ENCODE assay signal across 9 mouse cellular contexts in genomic region chr5:119691075-119691474, GRCm38 (mm10). TPM values are rescaled to one million over a fixed set of nuclear protein-coding genes. Genes with fewer than 3 reads are reported as not detected.
DNase-seq lines count a peak whose midpoint lies in the region; ATAC-seq lines count a peak whose summit lies in the region.
"Had no signal": no experiment of that assay in that cellular context is flagged by ENCODE, and none has a peak within 500 bp of the region (broad histone marks: within the 10 kb centered on the region; RNA-seq: fewer than 3 reads in every experiment).

No protein-coding gene starts in this region.

- ATAC-seq in CD4-positive, CD25-positive, alpha-beta regulatory T cell, adult 4 months = no peak

- peak; percentile 60 for DNase-seq in CD4-positive, CD25-positive, alpha-beta regulatory T cell, adult 2 months (ENCODE audit: low read depth, low spot score)
- DNase-seq in ES-CJ7 (ENCODE audit: low read depth, low spot score) = peak; percentile 87
- peak; percentile 23 for DNase-seq in cerebellum, adult 9-11 months
- DNase-seq in gastrocnemius, postnatal 10 days = peak; percentile 81
- peak; percentile 85 to 86 for DNase-seq in kidney, postnatal 4 days
- DNase-seq in lung, adult 18-20 months = peak; percentile 55 to 68
- peak; percentile 36 to 52 for DNase-seq in right cerebral cortex, postnatal 36 days (ENCODE audit: low spot score in 2 of 2)
- DNase-seq: liver, embryonic 13.5 days had no signal

RNA-seq across cellular contexts. Expression of gene Tbx3, which starts 20.6 kb away (rescaled TPM):
- under 1 TPM in 1 of 2 experiments, not detected in 1; 0.28 TPM for polyA plus RNA-seq in CD4-positive, CD25-positive, alpha-beta regulatory T cell, adult 4 months (2017; shearing (Covaris generic))
- 1 to 10 TPM; 7.0 to 9.7 TPM for total RNA-seq in gastrocnemius, postnatal 10 days (2021)

Comparison
In these comparisons a context has a peak if more than half of its experiments do, and no peak if none do; other contexts are left out.
1. DNase-seq: peak in every context shown above with its lines; median percentile 87 in ES-CJ7; 86 in kidney, postnatal 4 days; 81 in gastrocnemius, postnatal 10 days; 62 in lung, adult 18-20 months; 60 in CD4-positive, CD25-positive, alpha-beta regulatory T cell, adult 2 months; 44 in right cerebral cortex, postnatal 36 days; 23 in cerebellum, adult 9-11 months.